Mouse (Mus musculus) liver, embryonic 14.5 days (tissue): Measurements from ENCODE around the gene Itfg2. TPM values are rescaled to one million over a fixed set of nuclear protein-coding genes. Genes with fewer than 3 reads are reported as not detected.
A peak's percentile ranks its signal among the peaks of the same experiment; 100 is the strongest.

Experiments used
- ATAC-seq: fragments of 200-750 bp; cut with Nextera tagmentation; 2 replicates; pipeline ENCODE4 v1.8.0; 2017; ENCODE audit warnings: moderate number of reproducible peaks, mild to moderate bottlenecking, moderate library complexity; ENCODE audit not compliant: insufficient read depth
- DNase-seq, 3 experiments: peaks; one replicate each; pipeline ENCODE4 v3.0.0-alpha.2; 2012 to 2013; ENCODE audit warnings: low read depth in 3 of 3, low spot score in 3 of 3
- H3K27ac ChIP-seq: fragments of 300-500 bp; sonication (generic); 2 replicates; pipeline ENCODE4 v1.5.1; 2014; ENCODE audit warnings: moderate library complexity, mild to moderate bottlenecking, control low read depth, inconsistent platforms
- H3K27me3 ChIP-seq: fragments of 300-500 bp; sonication (generic); 2 replicates; pipeline ENCODE4 v1.6.1; 2014; ENCODE audit warnings: mild to moderate bottlenecking, low read length, moderate library complexity; ENCODE audit not compliant: control insufficient read depth, insufficient read depth
- H3K36me3 ChIP-seq: fragments of 300-500 bp; sonication (generic); replicated peaks from 2 replicates; pipeline ENCODE4 v1.6.1; 2014; ENCODE audit warnings: low read depth; ENCODE audit not compliant: control insufficient read depth, insufficient read depth
- H3K4me1 ChIP-seq, 2 experiments: fragments of 200-500 bp in 1 of 2; fragments of 300-500 bp in 1 of 2; sonication (generic) in 1 of 2; replicated peaks; 2 replicates each; pipeline ENCODE4 v1.6.1; 2012 to 2014; ENCODE audit warnings: antibody characterized with exemption in 1 of 2, inconsistent platforms in 1 of 2, low read length in 1 of 2; ENCODE audit not compliant: control insufficient read depth in 2 of 2, insufficient read depth in 2 of 2
- H3K4me2 ChIP-seq: fragments of 300-500 bp; sonication (generic); 2 replicates; pipeline ENCODE4 v1.6.1; 2014; ENCODE audit warnings: low read depth, mild to moderate bottlenecking, control low read depth, moderate library complexity
- H3K4me3 ChIP-seq, 2 experiments: fragments of 200-500 bp in 1 of 2; fragments of 300-500 bp in 1 of 2; sonication (generic) in 1 of 2; 2 replicates each; pipeline ENCODE4 v1.5.1; 2012 to 2014; ENCODE audit warnings: low read depth in 2 of 2, low read length in 2 of 2, mild to moderate bottlenecking in 2 of 2, control low read depth in 1 of 2, inconsistent platforms in 1 of 2, moderate library complexity in 1 of 2; ENCODE audit not compliant: insufficient read depth in 1 of 2
- H3K9ac ChIP-seq: fragments of 300-500 bp; sonication (generic); replicated peaks from 2 replicates; pipeline ENCODE4 v1.6.1; 2014; ENCODE audit warnings: mild to moderate bottlenecking, control low read depth, moderate library complexity
- H3K9me3 ChIP-seq: fragments of 300-500 bp; sonication (generic); 2 replicates; pipeline ENCODE4 v1.6.1; 2016; ENCODE audit warnings: low read length, mixed read lengths; ENCODE audit not compliant: control insufficient read depth
- CTCF ChIP-seq: IDR thresholded peaks from 2 replicates; pipeline ENCODE4 v1.5.1; 2016; ENCODE audit warnings: antibody characterized with exemption, low read depth, control low read depth
- EP300 ChIP-seq: IDR thresholded peaks from 2 replicates; pipeline ENCODE4 v1.6.1; 2016; ENCODE audit warnings: antibody characterized with exemption, low read depth
- WGBS: fragments of 180-500 bp; shearing (Covaris S2); extraction: QIAGEN DNeasy Blood & Tissue Kit; methylation state at CpG from one replicate; pipeline ENCODE4 v1.1.7; 2014; ENCODE audit not compliant: insufficient replicate concordance; 5-methylcytosine and 5-hydroxymethylcytosine counted together
- polyA plus RNA-seq, 2 experiments: library from polyadenylated mRNA; depleted of rRNA in 1 of 2; stranded (reverse) in 1 of 2; unstranded in 1 of 2; fragments of >200 nt; fragmentation: Nextera tagmentation in 1 of 2; extraction: Ambion mirVana in 1 of 2; gene quantifications; 2 replicates each; pipeline versions ENCODE4 v1.2.1 to v1.2.3; 2012 to 2014

Itfg2 gene
- polyA plus RNA-seq, 2 experiments, result 8.7 to 9.4 TPM

- no peak for ATAC-seq
- Histone ChIP-seq H3K36me3 (no peaks in the 10 kb centered on the region), H3K4me2 (no peak overlapping the region), H3K9ac (no peak overlapping the region), H3K27me3 (no peaks in the 10 kb centered on the region), H3K9me3 (no peaks in the 10 kb centered on the region), H3K4me3 (no peak overlapping the region), H3K27ac (no peak overlapping the region), H3K4me1 (no peaks in the 10 kb centered on the region)
- 55% methylated on average over 16 of the region's 16 CpGs for WGBS
- no peak for DNase-seq
- no peak for TF ChIP-seq CTCF
- TF ChIP-seq EP300, result no peak
These were observed 45.1 kb downstream of the Itfg2 start for GRCm38 (mm10) chr6:128379636-128380035.

- Histone ChIP-seq H3K9ac (no peak overlapping the region), H3K27me3 (no peaks in the 10 kb centered on the region), H3K9me3 (no peaks in the 10 kb centered on the region), H3K4me2 (no peak overlapping the region), H3K36me3 (peaks cover 29% of the 10 kb centered on the region), H3K4me3 (no peak overlapping the region), H3K4me1 (no peaks in the 10 kb centered on the region), H3K27ac (no peak overlapping the region)
- TF ChIP-seq CTCF, result no peak
- TF ChIP-seq EP300, result no peak
- no peak for DNase-seq
- no peak for ATAC-seq
- 71% methylated on average over 17 of the region's 17 CpGs for WGBS
These were observed 48.2 kb downstream of the Itfg2 start for GRCm38 (mm10) chr6:128376371-128377085.

- DNase-seq, result no peak
- Histone ChIP-seq H3K27me3 (no peaks in the 10 kb centered on the region), H3K27ac (no peak within 1 kb of the TSS), H3K36me3 (peaks cover 39% of the 10 kb centered on the region), H3K9ac (no peak within 1 kb of the TSS), H3K4me3 (no peak within 1 kb of the TSS), H3K4me2 (no peak within 1 kb of the TSS), H3K9me3 (no peaks in the 10 kb centered on the region), H3K4me1 (no peaks in the 10 kb centered on the region)
- no peak for TF ChIP-seq EP300
- TF ChIP-seq CTCF, result no peak
- 73% methylated on average over 6 of the region's 6 CpGs for WGBS
- ATAC-seq, result no peak
These were observed 49.5 kb downstream of the Itfg2 start, which contains the start of the genes Tex52 and Gm44596 for GRCm38 (mm10) chr6:128375192-128375591. Tex52 (plus strand) TSS chr6:128375456. Gm44596 (plus strand) TSS chr6:128375503.

GRCm38 (mm10) chr6:128370040-128370439, 54.7 kb downstream of the Itfg2 start:
- H3K9me3 ChIP-seq, result no peaks in the 10 kb centered on the region
- no peak overlapping the region for H3K4me3 ChIP-seq
- H3K4me1 ChIP-seq, result no peaks in the 10 kb centered on the region
- TF ChIP-seq EP300 (no peak), CTCF (no peak)
- no peak overlapping the region for H3K4me2 ChIP-seq
- peaks cover 75% of the 10 kb centered on the region for H3K36me3 ChIP-seq
- WGBS, result 83% methylated on average over 5 of the region's 5 CpGs
- H3K27ac ChIP-seq, result no peak overlapping the region
- no peaks in the 10 kb centered on the region for H3K27me3 ChIP-seq
- ATAC-seq (peak; percentile 27; the same call in 1 of the 2 replicates), DNase-seq (no peak)
- H3K9ac ChIP-seq, result no peak overlapping the region

- Histone ChIP-seq H3K27ac (no peak overlapping the region), H3K36me3 (peaks cover 45% of the 10 kb centered on the region), H3K9ac (no peak overlapping the region), H3K9me3 (no peaks in the 10 kb centered on the region), H3K4me1 (peaks cover 0 to 6% of the 10 kb centered on the region in 2 experiments; a peak in 3 of 4 replicates), H3K4me2 (no peak overlapping the region), H3K27me3 (no peaks in the 10 kb centered on the region), H3K4me3 (no peak overlapping the region)
- ATAC-seq, result no peak
- no peak for DNase-seq
- TF ChIP-seq EP300 (no peak), CTCF (no peak)
- 82% methylated on average over 5 of the region's 5 CpGs for WGBS
These were observed 58.3 kb downstream of the Itfg2 start for GRCm38 (mm10) chr6:128366466-128366865.
